Mouse (Mus musculus) forebrain, embryonic 16.5 days (tissue): ENCODE results near the gene Plet1. TPM values are rescaled to one million over a fixed set of nuclear protein-coding genes. Genes with fewer than 3 reads are reported as not detected.

Experiments
- ATAC-seq: fragments of 200-750 bp; cut with Nextera tagmentation; 2 replicates; pipeline ENCODE4 v1.8.0; 2017; ENCODE audit warnings: mild to moderate bottlenecking, moderate library complexity
- H3K27ac ChIP-seq: fragments of 300-500 bp; sonication (generic); 2 replicates; pipeline ENCODE4 v1.5.1; 2014; ENCODE audit warnings: low read length, control low read depth
- H3K27me3 ChIP-seq: fragments of 300-500 bp; sonication (generic); replicated peaks from 2 replicates; pipeline ENCODE4 v1.6.1; 2014; ENCODE audit warnings: low read length; ENCODE audit not compliant: control insufficient read depth, insufficient read depth
- H3K36me3 ChIP-seq: fragments of 300-500 bp; sonication (generic); 2 replicates; pipeline ENCODE4 v1.6.1; 2014; ENCODE audit not compliant: control insufficient read depth, insufficient read depth
- H3K4me1 ChIP-seq: fragments of 300-500 bp; sonication (generic); replicated peaks from 2 replicates; pipeline ENCODE4 v1.6.1; 2014; ENCODE audit warnings: low read length; ENCODE audit not compliant: control insufficient read depth, insufficient read depth
- H3K4me2 ChIP-seq: fragments of 300-500 bp; sonication (generic); 2 replicates; pipeline ENCODE4 v1.6.1; 2014; ENCODE audit warnings: mild to moderate bottlenecking, low read length, control low read depth
- H3K4me3 ChIP-seq: fragments of 300-500 bp; sonication (generic); replicated peaks from 2 replicates; pipeline ENCODE4 v1.5.1; 2014; ENCODE audit warnings: mild to moderate bottlenecking, low read length, control low read depth
- H3K9ac ChIP-seq: fragments of 300-500 bp; sonication (generic); replicated peaks from 2 replicates; pipeline ENCODE4 v1.6.1; 2014; ENCODE audit warnings: low read depth, low read length, control low read depth
- H3K9me3 ChIP-seq: fragments of 300-500 bp; sonication (generic); 2 replicates; pipeline ENCODE4 v1.6.1; 2016; ENCODE audit warnings: low read length; ENCODE audit not compliant: control insufficient read depth
- WGBS: fragments of 180-500 bp; shearing (Covaris S2); extraction: QIAGEN DNeasy Blood & Tissue Kit; methylation state at CpG from one replicate; pipeline ENCODE4 v1.1.7; 2014; 5-methylcytosine and 5-hydroxymethylcytosine counted together
- polyA plus RNA-seq: library from polyadenylated mRNA; unstranded; fragments of >200 nt; fragmentation: Nextera tagmentation; extraction: Ambion mirVana; gene quantifications from 2 replicates; pipeline ENCODE4 v1.2.1, GENCODE M21; 2015

The Plet1 gene
- polyA plus RNA-seq, 1 experiment from 2014 or later = 0.44 TPM

GRCm38 (mm10) chr9:50536603-50537135, 42.3 kb downstream of the Plet1 start:
- H3K36me3 ChIP-seq = no peaks in the 10 kb centered on the region
- H3K27ac ChIP-seq = no peak overlapping the region
- H3K27me3 ChIP-seq = no peaks in the 10 kb centered on the region
- peaks cover 4% of the 10 kb centered on the region; the same call in 1 of the 2 replicates for H3K4me1 ChIP-seq
- no peak overlapping the region for H3K4me3 ChIP-seq
- H3K9me3 ChIP-seq = no peaks in the 10 kb centered on the region
- no peak for ATAC-seq
- H3K4me2 ChIP-seq = no peak overlapping the region
- H3K9ac ChIP-seq = no peak overlapping the region
- 83% methylated on average over 7 of the region's 7 CpGs for WGBS

GRCm38 (mm10) chr9:50537295-50537694, 43.0 kb downstream of the Plet1 start:
- Histone ChIP-seq H3K9ac (no peak overlapping the region), H3K4me2 (no peak overlapping the region), H3K27ac (no peak overlapping the region), H3K4me1 (peaks cover 4% of the 10 kb centered on the region; the same call in 1 of the 2 replicates), H3K36me3 (no peaks in the 10 kb centered on the region), H3K4me3 (no peak overlapping the region), H3K9me3 (no peaks in the 10 kb centered on the region), H3K27me3 (no peaks in the 10 kb centered on the region)
- no peak for ATAC-seq
- 89% methylated on average over 4 of the region's 4 CpGs for WGBS

- Histone ChIP-seq H3K9me3 (no peaks in the 10 kb centered on the region), H3K27ac (no peak overlapping the region), H3K4me3 (no peak overlapping the region), H3K4me1 (peaks cover 4% of the 10 kb centered on the region; the same call in 1 of the 2 replicates), H3K27me3 (no peaks in the 10 kb centered on the region), H3K36me3 (no peaks in the 10 kb centered on the region), H3K4me2 (peak overlapping the region; percentile 23), H3K9ac (no peak overlapping the region)
- ATAC-seq = no peak
- 35% methylated on average over 7 of the region's 7 CpGs for WGBS
Measured at GRCm38 (mm10) chr9:50540170-50540569, 45.8 kb downstream of the Plet1 start.

- no peak overlapping the region for H3K9ac ChIP-seq
- no peak overlapping the region for H3K4me3 ChIP-seq
- H3K27me3 ChIP-seq = no peaks in the 10 kb centered on the region
- H3K4me2 ChIP-seq = no peak overlapping the region
- no peak overlapping the region for H3K27ac ChIP-seq
- H3K9me3 ChIP-seq = no peaks in the 10 kb centered on the region
- WGBS = 72% methylated on average over 9 of the region's 9 CpGs
- H3K4me1 ChIP-seq = peaks cover 4% of the 10 kb centered on the region; the same call in 1 of the 2 replicates
- no peak for ATAC-seq
- H3K36me3 ChIP-seq = no peaks in the 10 kb centered on the region
Measured at GRCm38 (mm10) chr9:50542401-50542800, 48.1 kb downstream of the Plet1 start.

- Histone ChIP-seq H3K4me1 (no peaks in the 10 kb centered on the region), H3K9me3 (no peaks in the 10 kb centered on the region), H3K4me3 (no peak overlapping the region), H3K4me2 (no peak overlapping the region), H3K27ac (no peak overlapping the region), H3K9ac (no peak overlapping the region), H3K36me3 (no peaks in the 10 kb centered on the region), H3K27me3 (no peaks in the 10 kb centered on the region)
- WGBS = 73% methylated on average over 5 of the region's 5 CpGs
- no peak for ATAC-seq
Measured at GRCm38 (mm10) chr9:50547859-50548478, 53.6 kb downstream of the Plet1 start.

- WGBS = 85% methylated on average over 4 of the region's 4 CpGs
- Histone ChIP-seq H3K9ac (no peak overlapping the region), H3K36me3 (no peaks in the 10 kb centered on the region), H3K4me1 (peaks cover under 1% of the 10 kb centered on the region; the same call in 1 of the 2 replicates), H3K27ac (no peak overlapping the region), H3K4me2 (no peak overlapping the region), H3K4me3 (no peak overlapping the region), H3K9me3 (no peaks in the 10 kb centered on the region), H3K27me3 (no peaks in the 10 kb centered on the region)
- ATAC-seq = no peak
Measured at GRCm38 (mm10) chr9:50548936-50549335, 54.6 kb downstream of the Plet1 start.

GRCm38 (mm10) chr9:50552206-50552605, 57.9 kb downstream of the Plet1 start:
- Histone ChIP-seq H3K4me3 (no peak overlapping the region), H3K4me1 (peaks cover 13% of the 10 kb centered on the region), H3K4me2 (no peak overlapping the region), H3K27ac (no peak overlapping the region), H3K9ac (no peak overlapping the region), H3K9me3 (no peaks in the 10 kb centered on the region), H3K36me3 (no peaks in the 10 kb centered on the region), H3K27me3 (no peaks in the 10 kb centered on the region)
- no peak for ATAC-seq
- 87% methylated on average over 5 of the region's 5 CpGs for WGBS

- WGBS = 95% methylated on average over 2 of the region's 2 CpGs
- no peak overlapping the region for H3K4me3 ChIP-seq
- no peak overlapping the region for H3K27ac ChIP-seq
- H3K9ac ChIP-seq = no peak overlapping the region
- no peak overlapping the region for H3K4me2 ChIP-seq
- H3K4me1 ChIP-seq = peaks cover 13% of the 10 kb centered on the region
- no peaks in the 10 kb centered on the region for H3K36me3 ChIP-seq
- H3K27me3 ChIP-seq = no peaks in the 10 kb centered on the region
- no peak for ATAC-seq
- no peaks in the 10 kb centered on the region for H3K9me3 ChIP-seq
Measured at GRCm38 (mm10) chr9:50553547-50553946, 59.2 kb downstream of the Plet1 start.

- no peaks in the 10 kb centered on the region for H3K36me3 ChIP-seq
- peaks cover 13% of the 10 kb centered on the region for H3K4me1 ChIP-seq
- peak within 1 kb of the TSS; percentile 59 for H3K9ac ChIP-seq
- H3K4me2 ChIP-seq = peak within 1 kb of the TSS; percentile 53
- peak within 1 kb of the TSS; percentile 37 for H3K4me3 ChIP-seq
- WGBS = 14% methylated on average over 12 of the region's 12 CpGs
- no peaks in the 10 kb centered on the region for H3K27me3 ChIP-seq
- peak within 1 kb of the TSS; percentile 79 for H3K27ac ChIP-seq
- ATAC-seq = peak; percentile 99
- no peaks in the 10 kb centered on the region for H3K9me3 ChIP-seq
Measured at GRCm38 (mm10) chr9:50554241-50555093, 60.1 kb downstream of the Plet1 start, which contains the start of gene Il18. Gene Il18, plus strand, starts transcription at chr9:50554827.
